10 mouse cellular contexts compared by ENCODE assay signal in the genomic region with DNA sequence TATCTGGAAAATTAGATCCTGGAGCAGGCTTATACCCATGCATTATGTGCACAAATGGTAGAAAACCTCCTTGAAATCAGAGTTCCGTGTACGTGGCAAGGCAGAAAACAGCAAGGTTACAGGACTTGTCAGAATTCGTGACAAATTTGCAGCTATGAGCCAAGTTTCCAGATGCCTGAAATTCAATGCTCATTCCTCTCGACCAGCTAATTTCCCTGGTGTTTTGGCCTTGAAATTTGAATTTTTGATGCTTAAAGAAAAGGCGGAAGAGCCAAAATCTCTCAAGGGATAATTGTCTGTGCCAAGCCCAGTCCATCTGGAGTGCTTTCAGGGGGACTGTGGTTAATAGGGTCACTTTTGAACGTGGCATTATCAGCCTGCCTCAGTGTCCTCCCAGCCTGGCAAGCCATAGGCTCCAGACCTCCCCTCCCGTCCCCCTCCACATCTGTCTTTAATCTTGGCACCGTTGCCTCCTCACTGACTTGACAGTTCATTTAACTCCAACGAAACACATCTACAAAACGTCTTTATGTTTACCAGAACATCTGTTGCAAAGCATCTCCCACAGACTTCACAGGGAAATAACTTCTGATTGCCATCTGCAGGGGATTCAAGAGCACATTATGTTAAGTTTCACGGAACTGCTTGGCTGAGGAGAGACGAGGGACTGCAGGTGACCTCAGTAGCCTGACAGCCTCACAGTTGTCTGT. TPM values are rescaled to one million over a fixed set of nuclear protein-coding genes. Genes with fewer than 3 reads are reported as not detected.
DNase-seq lines count a peak whose midpoint lies in the region; ATAC-seq and TF ChIP-seq lines count a peak whose summit lies in the region.
"Had no signal": no experiment of that assay in that cellular context is flagged by ENCODE, and none has a peak within 500 bp of the region (broad histone marks: within the 10 kb centered on the region; RNA-seq: fewer than 3 reads in every experiment).

No protein-coding gene starts in this region.

- H3K27ac ChIP-seq in intestine, embryonic 14.5 days (ENCODE audit: low read depth): peak overlapping the region; percentile 62
- H3K27ac ChIP-seq in intestine, postnatal 0 days (ENCODE audit: low read depth, low read length): no peak overlapping the region
- H3K27ac ChIP-seq in embryonic facial prominence, embryonic 14.5 days (replicated peaks; ENCODE audit: low read depth, low read length): peak overlapping the region; percentile 85
- H3K27ac ChIP-seq in limb, embryonic 12.5 days: peak overlapping the region; percentile 66
- H3K27ac ChIP-seq: kidney, embryonic 15.5 days; midbrain, embryonic 12.5 days had no signal

- no peak overlapping the region for H3K4me2 ChIP-seq in intestine, embryonic 14.5 days (ENCODE audit: low read length)
- no peak overlapping the region for H3K4me2 ChIP-seq in intestine, postnatal 0 days (replicated peaks; ENCODE audit: low read depth)
- no peak overlapping the region; the same call in 1 of the 2 replicates for H3K4me2 ChIP-seq in embryonic facial prominence, embryonic 14.5 days (ENCODE audit: low read depth, low read length)
- H3K4me2 ChIP-seq in limb, embryonic 12.5 days: peak overlapping the region; percentile 15; the same call in 1 of the 2 replicates
- H3K4me2 ChIP-seq: kidney, embryonic 15.5 days; midbrain, embryonic 12.5 days had no signal

- peaks cover 28% of the 10 kb centered on the region for H3K4me1 ChIP-seq in intestine, embryonic 14.5 days (replicated peaks; ENCODE audit: control insufficient read depth, insufficient read depth, low read length)
- H3K4me1 ChIP-seq in intestine, postnatal 0 days (replicated peaks; ENCODE audit: control insufficient read depth, insufficient read depth, low read length): 0 out of 2 replicates have a peak, but pooled peaks cover 3% of the 10 kb centered on the region
- H3K4me1 ChIP-seq in embryonic facial prominence, embryonic 14.5 days (ENCODE audit: control insufficient read depth, insufficient read depth, low read length): peaks cover 38% of the 10 kb centered on the region
- peaks cover 30% of the 10 kb centered on the region for H3K4me1 ChIP-seq in limb, embryonic 12.5 days (replicated peaks)

- no peak for DNase-seq in intestine, embryonic 14.5 days (ENCODE audit: low spot score)
- DNase-seq in NIH3T3 (ENCODE audit: low read depth): peak; percentile 78
- DNase-seq in embryonic facial prominence, embryonic 14.5 days (ENCODE audit: low spot score): peak; percentile 97
- no peak for DNase-seq in ovary, postnatal 10 days (ENCODE audit: low spot score)
- no peak for DNase-seq in frontal cortex, postnatal 36 days (ENCODE audit: low spot score in 2 of 2)
- no peak for DNase-seq in frontal cortex, adult 2 months (ENCODE audit: extremely low spot score in 1 of 2, low spot score in 1 of 2)

- H3K9ac ChIP-seq in intestine, embryonic 14.5 days (ENCODE audit: low read length): no peak overlapping the region
- H3K9ac ChIP-seq in intestine, postnatal 0 days (ENCODE audit: low read depth, low read length): no peak overlapping the region
- H3K9ac ChIP-seq in embryonic facial prominence, embryonic 14.5 days (ENCODE audit: low read depth, low read length): no peak overlapping the region
- no peak overlapping the region for H3K9ac ChIP-seq in limb, embryonic 12.5 days (replicated peaks)
- H3K9ac ChIP-seq: kidney, embryonic 15.5 days; midbrain, embryonic 12.5 days had no signal

- 28% methylated on average over 12 of the region's 12 CpGs for WGBS in intestine, embryonic 14.5 days
- 53% methylated on average over 12 of the region's 12 CpGs for WGBS in intestine, postnatal 0 days
- WGBS in embryonic facial prominence, embryonic 14.5 days: 15% methylated on average over 12 of the region's 12 CpGs
- WGBS in limb, embryonic 12.5 days: 14% methylated on average over 12 of the region's 12 CpGs

- no peaks in the 10 kb centered on the region for H3K9me3 ChIP-seq in intestine, embryonic 14.5 days (ENCODE audit: control insufficient read depth, low read length)
- H3K9me3 ChIP-seq in intestine, postnatal 0 days (ENCODE audit: control insufficient read depth): no peaks in the 10 kb centered on the region
- no peaks in the 10 kb centered on the region for H3K9me3 ChIP-seq in embryonic facial prominence, embryonic 14.5 days (ENCODE audit: control insufficient read depth, low read length)
- no peaks in the 10 kb centered on the region for H3K9me3 ChIP-seq in limb, embryonic 12.5 days
- H3K9me3 ChIP-seq: kidney, embryonic 15.5 days; midbrain, embryonic 12.5 days had no signal

- no peaks in the 10 kb centered on the region for H3K27me3 ChIP-seq in intestine, embryonic 14.5 days (replicated peaks; ENCODE audit: control insufficient read depth, insufficient read depth, low read length)
- no peaks in the 10 kb centered on the region for H3K27me3 ChIP-seq in intestine, postnatal 0 days (replicated peaks; ENCODE audit: control insufficient read depth, insufficient read depth, low read length)
- no peaks in the 10 kb centered on the region for H3K27me3 ChIP-seq in embryonic facial prominence, embryonic 14.5 days (replicated peaks; ENCODE audit: control insufficient read depth, insufficient read depth, low read length)
- no peaks in the 10 kb centered on the region for H3K27me3 ChIP-seq in limb, embryonic 12.5 days
- H3K27me3 ChIP-seq: kidney, embryonic 15.5 days; midbrain, embryonic 12.5 days had no signal

- 0 out of 2 replicates have a peak, but pooled peaks cover 5% of the 10 kb centered on the region for H3K36me3 ChIP-seq in intestine, embryonic 14.5 days (ENCODE audit: control insufficient read depth, insufficient read depth, low read length)
- H3K36me3 ChIP-seq in intestine, postnatal 0 days (ENCODE audit: control insufficient read depth, insufficient read depth): no peaks in the 10 kb centered on the region
- H3K36me3 ChIP-seq in embryonic facial prominence, embryonic 14.5 days (ENCODE audit: control insufficient read depth, insufficient read depth, low read length): no peaks in the 10 kb centered on the region
- no peaks in the 10 kb centered on the region for H3K36me3 ChIP-seq in limb, embryonic 12.5 days

- 0 out of 2 replicates have a peak, but pooled peaks have one; percentile 25 for ATAC-seq in intestine, embryonic 14.5 days (replicated peaks; ENCODE audit: low FRiP score, low TSS enrichment, low read depth)
- ATAC-seq in intestine, postnatal 0 days: no peak
- peak; percentile 78 for ATAC-seq in embryonic facial prominence, embryonic 14.5 days (ENCODE audit: low read depth)
- ATAC-seq in limb, embryonic 12.5 days (ENCODE audit: insufficient number of reproducible peaks, insufficient read depth, low FRiP score, low TSS enrichment, low read depth): peak; percentile 24; the same call in 1 of the 2 replicates

- TF ChIP-seq CTCF in intestine, postnatal 0 days (IDR thresholded peaks at IDR 0.05; ENCODE audit: low read depth): no peak

- no peak overlapping the region for H3K4me3 ChIP-seq in intestine, embryonic 14.5 days (ENCODE audit: low read depth, low read length)
- no peak overlapping the region for H3K4me3 ChIP-seq in intestine, postnatal 0 days (ENCODE audit: low read depth, low read length)
- H3K4me3 ChIP-seq in embryonic facial prominence, embryonic 14.5 days (ENCODE audit: low read depth, low read length): no peak overlapping the region
- no peak overlapping the region for H3K4me3 ChIP-seq in limb, embryonic 12.5 days (replicated peaks)
- H3K4me3 ChIP-seq: kidney, embryonic 15.5 days; midbrain, embryonic 12.5 days had no signal

RNA-seq across cellular contexts. Expression of a gene that starts 6.9 kb away (rescaled TPM):
- polyA plus RNA-seq in intestine, embryonic 14.5 days (2014; fragmentation: Nextera tagmentation; extraction: Ambion mirVana): not detected in 2 replicates
- polyA plus RNA-seq in intestine, postnatal 0 days (2015; fragmentation: Nextera tagmentation; extraction: Ambion mirVana): not detected in 2 replicates
- not detected in 2 replicates for polyA plus RNA-seq in embryonic facial prominence, embryonic 14.5 days (2014; fragmentation: Nextera tagmentation; extraction: Ambion mirVana)
- polyA plus RNA-seq in limb, embryonic 12.5 days (2016; fragmentation: Nextera tagmentation; extraction: Ambion mirVana): not detected in 2 replicates
- not detected in 2 replicates for polyA plus RNA-seq in frontal cortex, adult 2 months (2012; rRNA removed)
- polyA plus RNA-seq: kidney, embryonic 15.5 days; midbrain, embryonic 12.5 days had no signal

RNA-seq across cellular contexts. Expression of a gene that starts 22.1 kb away (rescaled TPM):
- polyA plus RNA-seq in intestine, embryonic 14.5 days (2014; fragmentation: Nextera tagmentation; extraction: Ambion mirVana): 80.1 and 87.2 TPM in 2 replicates
- 44.1 and 45.5 TPM in 2 replicates for polyA plus RNA-seq in intestine, postnatal 0 days (2015; fragmentation: Nextera tagmentation; extraction: Ambion mirVana)
- 72.2 and 77.3 TPM in 2 replicates for polyA plus RNA-seq in embryonic facial prominence, embryonic 14.5 days (2014; fragmentation: Nextera tagmentation; extraction: Ambion mirVana)
- 61.6 and 63.4 TPM in 2 replicates for polyA plus RNA-seq in limb, embryonic 12.5 days (2016; fragmentation: Nextera tagmentation; extraction: Ambion mirVana)
- polyA plus RNA-seq in frontal cortex, adult 2 months (2012; rRNA removed): 21.5 and 23.1 TPM in 2 replicates

Comparison
In these comparisons a context has a peak if more than half of its experiments do, and no peak if none do; other contexts are left out.
1. DNase-seq: peak in NIH3T3 (single experiment) and embryonic facial prominence, embryonic 14.5 days (single experiment); none in intestine, embryonic 14.5 days (single experiment), ovary, postnatal 10 days (single experiment), frontal cortex, postnatal 36 days (0 of 2) and frontal cortex, adult 2 months (0 of 2).